Mouse (Mus musculus) kidney, adult 18-20 months (tissue): ENCODE data around the gene Plpp1.

Experiments
- DNase-seq: peaks from one replicate; pipeline ENCODE4 v3.0.0; 2021

The Plpp1 gene

GRCm38 (mm10) chr13:112818125-112818524 is 17.5 kb downstream of the Plpp1 start:
- no peak for DNase-seq

GRCm38 (mm10) chr13:112822413-112822812 is 21.8 kb downstream of the Plpp1 start:
- no peak for DNase-seq

DNA sequence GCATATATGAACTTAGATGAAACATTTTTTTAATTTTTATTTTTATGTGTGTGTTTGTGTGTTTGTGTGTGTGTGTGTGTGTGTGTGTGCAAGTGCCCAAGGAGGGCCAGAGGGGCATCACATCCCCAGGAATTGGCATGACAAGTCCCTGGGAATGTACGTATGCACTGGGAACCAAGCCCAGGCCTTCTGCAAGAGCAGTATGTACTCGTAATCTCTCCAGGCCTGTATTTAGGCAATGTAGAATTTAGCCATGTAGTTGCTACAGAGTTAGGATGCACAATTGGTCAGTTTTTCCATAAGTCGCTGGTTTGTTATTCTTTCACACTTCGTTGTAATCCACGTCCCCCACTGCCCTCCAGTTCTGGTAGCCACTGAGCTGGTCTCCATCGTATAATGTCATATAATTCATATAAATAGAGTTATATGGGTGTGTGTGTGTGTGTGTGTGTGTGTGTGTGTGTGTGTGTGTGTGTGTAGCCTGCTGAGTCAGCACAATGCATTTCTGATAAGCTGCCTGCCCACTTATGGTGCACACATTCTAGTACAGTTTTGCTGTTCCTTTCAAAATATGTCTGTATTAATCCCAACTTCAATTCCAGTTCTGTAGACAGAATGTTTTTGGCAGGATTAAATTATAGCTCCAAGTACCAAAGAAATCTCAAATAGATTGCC is 22.8 kb downstream of the Plpp1 start:
- no peak for DNase-seq

- no peak for DNase-seq
These were observed 23.5 kb downstream of the Plpp1 start for GRCm38 (mm10) chr13:112823911-112824648.

- no peak for DNase-seq
These were observed 24.9 kb downstream of the Plpp1 start for GRCm38 (mm10) chr13:112825479-112825878.

DNA sequence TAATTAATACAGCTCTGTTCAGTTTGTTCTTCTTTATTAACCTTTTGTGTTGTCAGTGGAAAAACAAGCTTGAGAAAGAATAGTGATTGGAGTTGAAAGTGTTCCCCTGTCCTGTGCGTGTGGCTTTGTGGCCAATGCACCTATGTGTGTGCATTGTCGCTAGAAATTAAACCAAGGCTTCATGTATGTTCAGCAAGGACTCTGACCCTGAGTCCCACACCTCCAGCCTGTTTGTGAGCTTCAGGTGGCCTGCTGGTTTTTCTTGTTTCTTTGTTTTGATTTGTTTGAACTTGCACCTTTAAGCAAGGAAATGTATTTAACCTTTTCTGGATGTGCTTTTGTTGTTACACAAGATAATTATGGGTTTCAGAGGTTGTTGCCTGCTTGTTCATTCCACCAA is 29.0 kb downstream of the Plpp1 start:
- DNase-seq, result no peak

GRCm38 (mm10) chr13:112832589-112832988 is 32.0 kb downstream of the Plpp1 start:
- DNase-seq, result no peak

DNA sequence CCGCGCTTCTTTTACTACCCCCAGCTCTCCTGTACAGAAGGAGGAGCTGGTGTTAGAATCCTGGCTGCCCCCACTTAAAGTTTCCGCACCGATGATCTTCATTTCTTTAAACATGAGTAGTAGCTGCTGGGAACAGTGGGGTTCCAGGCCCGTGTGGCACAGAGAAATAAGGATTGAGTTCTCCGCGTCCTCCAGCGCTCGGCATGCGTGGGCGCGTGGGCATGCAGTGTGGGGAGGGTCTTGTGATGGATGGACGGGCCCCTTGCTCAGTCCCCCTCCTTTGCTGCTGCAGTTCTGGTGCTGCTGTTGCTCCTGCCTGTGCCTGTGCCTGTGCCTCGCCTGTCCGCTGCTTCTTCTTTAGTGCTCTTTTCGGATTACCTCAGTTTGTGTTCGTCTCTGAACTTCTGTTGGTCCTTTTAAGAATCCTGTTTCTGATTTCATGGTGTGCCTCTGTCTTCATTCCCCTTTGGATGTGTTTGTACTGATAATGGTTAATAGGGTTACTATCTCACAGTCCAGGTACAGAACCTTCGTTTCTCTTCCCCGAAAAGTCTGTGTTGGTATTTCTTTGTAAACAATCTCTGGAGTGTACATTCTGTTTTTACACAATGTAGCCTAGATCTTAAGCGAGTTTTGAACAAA is 32.8 kb downstream of the Plpp1 start:
- DNase-seq, result no peak

- no peak for DNase-seq
These were observed 33.3 kb downstream of the Plpp1 start for GRCm38 (mm10) chr13:112833895-112834263.

GRCm38 (mm10) chr13:112835113-112835512 is 34.5 kb downstream of the Plpp1 start:
- DNase-seq, result no peak

DNA sequence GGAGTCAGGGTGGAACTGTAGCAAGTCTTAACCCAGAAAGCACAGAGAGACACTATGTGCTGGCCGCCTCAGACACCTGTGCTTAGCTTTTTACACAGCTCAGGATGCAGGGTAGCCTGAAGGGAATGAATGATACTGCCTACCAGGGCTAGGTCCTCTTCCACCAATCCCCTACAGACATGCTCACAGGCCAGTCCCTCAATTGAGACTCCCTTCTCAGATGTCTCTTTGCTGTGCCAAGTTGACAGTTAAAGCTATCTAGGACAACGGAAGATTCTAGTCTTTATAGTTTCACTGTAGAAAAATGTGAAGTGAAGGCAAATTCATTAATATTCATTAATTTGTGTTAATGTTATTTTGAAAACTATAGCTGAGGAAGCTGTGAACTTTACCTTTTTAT is 36.4 kb downstream of the Plpp1 start:
- no peak for DNase-seq

DNA sequence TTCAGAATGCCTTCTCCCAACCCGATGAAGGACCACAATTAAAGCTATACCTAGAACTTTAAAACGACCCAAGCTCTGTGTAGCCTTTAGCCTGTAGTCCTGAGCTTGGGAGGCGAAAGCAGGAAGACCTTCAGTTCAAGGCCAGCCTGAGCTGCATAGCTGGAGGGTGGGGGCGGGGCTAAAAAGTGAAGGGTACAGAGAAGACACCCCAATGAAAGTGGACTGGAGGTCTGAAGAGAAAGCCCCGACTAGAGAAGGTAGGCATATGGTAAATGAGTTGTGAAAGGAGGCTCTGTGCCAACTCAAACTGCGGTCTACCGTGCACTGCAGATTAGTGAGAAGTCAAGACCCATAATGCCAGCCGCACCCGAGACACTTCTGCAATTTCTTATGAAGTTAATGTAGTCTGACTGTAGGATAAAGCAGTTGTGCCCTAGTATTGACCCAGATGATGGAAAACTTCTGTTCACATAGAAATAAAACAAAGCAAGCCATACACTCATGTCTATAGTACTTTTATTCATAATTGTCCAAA is 37.1 kb downstream of the Plpp1 start:
- DNase-seq, result no peak

DNA sequence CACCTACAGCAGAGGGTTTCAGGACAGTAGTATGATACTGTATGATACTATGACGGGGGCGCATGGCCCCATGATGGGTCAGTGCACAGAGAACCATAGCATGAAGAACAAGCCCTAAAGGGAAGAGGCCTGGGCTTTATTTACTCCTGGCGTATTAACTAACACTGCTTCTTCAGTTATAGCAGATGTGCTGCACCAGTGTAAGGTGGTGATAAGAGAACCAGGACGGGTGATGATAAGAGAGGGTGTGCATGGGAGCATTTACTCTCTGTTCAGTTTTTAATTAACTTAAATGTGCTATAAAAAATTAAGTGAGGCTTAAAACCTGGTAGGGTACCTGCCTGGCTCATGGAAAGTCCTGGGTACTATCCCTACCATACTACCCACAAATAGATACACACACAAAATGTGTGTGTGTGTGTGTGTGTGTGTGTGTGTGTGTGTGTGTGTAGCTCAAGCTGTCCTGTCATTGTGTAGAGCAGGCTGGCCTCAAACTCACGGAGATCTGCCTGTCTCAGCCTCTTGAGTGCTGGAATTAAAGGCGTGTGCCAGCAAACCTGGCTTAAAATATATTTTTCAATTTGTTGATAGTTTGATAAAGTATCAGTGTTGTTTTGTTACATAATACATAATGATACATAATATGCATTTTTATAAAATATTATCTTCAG is 38.1 kb downstream of the Plpp1 start:
- no peak for DNase-seq

- DNase-seq, result no peak
These were observed 39.9 kb downstream of the Plpp1 start for GRCm38 (mm10) chr13:112840241-112841087.

DNA sequence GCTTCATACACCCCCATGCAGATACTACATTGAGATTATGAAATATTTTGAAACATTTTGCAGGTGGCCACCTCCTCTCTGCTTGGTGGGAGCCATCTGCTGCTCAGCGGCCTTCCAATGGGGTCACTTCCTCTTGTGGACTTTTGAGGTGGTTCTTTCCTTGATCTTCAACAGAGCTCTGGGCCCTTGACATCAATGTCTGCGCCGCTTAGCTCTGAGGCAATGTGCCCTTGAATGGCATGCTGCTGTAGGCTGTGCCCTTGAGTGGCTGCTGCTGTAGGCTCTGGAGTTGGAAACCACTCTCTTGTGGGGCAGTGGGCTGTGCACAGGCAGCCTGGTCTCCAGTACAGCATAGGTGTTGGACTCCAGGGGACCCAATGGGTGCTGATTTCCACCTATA is 45.3 kb downstream of the Plpp1 start:
- no peak for DNase-seq

- no peak for DNase-seq
These were observed 53.2 kb downstream of the Plpp1 start for GRCm38 (mm10) chr13:112853710-112854316.

- no peak for DNase-seq
These were observed 53.8 kb downstream of the Plpp1 start for GRCm38 (mm10) chr13:112854402-112854801.

- DNase-seq, result no peak
These were observed 57.3 kb downstream of the Plpp1 start for GRCm38 (mm10) chr13:112857921-112858320.

DNA sequence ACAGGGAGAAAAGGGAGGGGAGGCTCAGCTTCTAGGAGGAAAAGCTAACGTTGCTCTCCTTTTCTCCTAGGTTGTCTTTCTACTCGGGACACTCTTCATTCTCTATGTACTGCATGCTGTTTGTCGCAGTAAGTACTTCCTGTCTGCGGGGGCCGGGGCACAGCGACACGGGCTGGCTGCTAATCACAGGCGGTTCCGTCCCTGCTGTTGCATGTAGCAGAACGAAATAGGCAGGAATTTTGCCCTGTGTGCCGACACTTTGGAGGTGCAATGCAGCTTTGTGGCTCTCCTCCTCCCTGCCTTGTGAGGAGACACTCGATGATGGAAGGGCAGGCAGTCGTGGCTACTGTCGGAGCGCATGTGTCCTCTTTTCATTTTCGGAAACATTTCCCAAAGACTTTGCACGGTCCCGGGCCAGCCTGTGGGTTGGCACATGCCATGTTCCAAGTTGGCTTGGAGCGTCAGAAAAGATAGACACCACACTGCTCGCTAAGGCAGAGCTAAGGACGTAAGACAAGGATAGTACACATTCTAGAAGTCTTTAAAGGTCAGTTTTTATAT is 59.1 kb downstream of the Plpp1 start:
- DNase-seq, result no peak

DNA sequence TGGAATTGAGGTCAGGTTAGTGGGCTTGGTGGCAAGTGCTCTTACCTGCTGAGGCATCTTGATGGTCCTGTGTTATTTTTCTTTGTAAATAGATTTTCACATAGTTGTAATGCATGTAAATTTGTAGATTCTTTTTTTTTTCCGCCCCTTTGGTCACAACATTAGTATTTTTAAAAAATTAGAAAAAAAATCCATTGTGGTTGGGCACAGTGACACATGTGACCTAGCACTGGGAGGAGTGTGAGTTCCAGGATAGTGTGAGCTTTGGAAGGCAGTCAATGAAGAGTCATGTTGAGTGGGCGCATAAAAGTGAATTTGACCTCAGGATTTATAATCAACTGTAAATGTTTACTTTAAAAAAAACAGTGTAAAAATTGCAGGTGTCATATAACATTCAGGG is 59.8 kb downstream of the Plpp1 start:
- no peak for DNase-seq

DNA sequence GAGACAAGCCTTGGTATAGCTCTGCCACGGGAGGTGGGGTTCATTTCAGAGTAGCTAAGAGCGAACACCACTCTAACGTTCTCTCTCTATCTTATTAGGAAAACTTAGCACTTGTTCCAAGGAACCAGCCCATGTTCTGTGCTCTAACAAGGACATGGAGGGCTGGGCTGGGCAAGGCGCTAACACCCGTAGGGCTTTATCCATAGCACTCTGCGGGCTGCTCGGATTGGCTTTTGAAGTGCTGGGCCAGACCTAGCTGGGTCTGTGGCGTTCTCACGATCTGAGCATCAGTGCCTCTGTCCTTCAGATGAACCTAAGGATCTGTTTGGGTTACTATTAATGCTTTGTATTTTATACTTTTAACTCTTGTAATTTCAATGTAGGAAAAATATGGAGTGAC is 60.3 kb downstream of the Plpp1 start:
- DNase-seq, result no peak
